Mouse (Mus musculus) lung, embryonic 16.5 days (tissue): Measurements from ENCODE around the gene Igfbp4. TPM values are rescaled to one million over a fixed set of nuclear protein-coding genes. Genes with fewer than 3 reads are reported as not detected.

ENCODE experiments used
- ATAC-seq: fragments of 200-750 bp; cut with Nextera tagmentation; 2 replicates; pipeline ENCODE4 v1.8.0; 2017; ENCODE audit warnings: low read depth, mild to moderate bottlenecking, moderate library complexity
- H3K27ac ChIP-seq: fragments of 300-500 bp; sonication (generic); 2 replicates; pipeline ENCODE4 v1.5.1; 2014; ENCODE audit warnings: mild to moderate bottlenecking, control low read depth, low read length
- H3K27me3 ChIP-seq: fragments of 300-500 bp; sonication (generic); 2 replicates; pipeline ENCODE4 v1.6.1; 2014; ENCODE audit warnings: low read depth, low read length, mixed read lengths; ENCODE audit not compliant: control insufficient read depth, insufficient read depth
- H3K36me3 ChIP-seq: fragments of 300-500 bp; sonication (generic); 2 replicates; pipeline ENCODE4 v1.6.1; 2014; ENCODE audit warnings: low read length; ENCODE audit not compliant: control insufficient read depth, insufficient read depth
- H3K4me1 ChIP-seq: fragments of 300-500 bp; sonication (generic); replicated peaks from 2 replicates; pipeline ENCODE4 v1.6.1; 2014; ENCODE audit warnings: low read length, mixed read lengths; ENCODE audit not compliant: control insufficient read depth, insufficient read depth
- H3K4me2 ChIP-seq: fragments of 300-500 bp; sonication (generic); 2 replicates; pipeline ENCODE4 v1.6.1; 2014; ENCODE audit warnings: low read depth, low read length, control low read depth
- H3K4me3 ChIP-seq: fragments of 300-500 bp; sonication (generic); 2 replicates; pipeline ENCODE4 v1.5.1; 2014; ENCODE audit warnings: mild to moderate bottlenecking, low read length, control low read depth
- H3K9ac ChIP-seq: fragments of 300-500 bp; sonication (generic); 2 replicates; pipeline ENCODE4 v1.6.1; 2014; ENCODE audit warnings: low read length, control low read depth
- H3K9me3 ChIP-seq: fragments of 300-500 bp; sonication (generic); 2 replicates; pipeline ENCODE4 v1.6.1; 2016; ENCODE audit warnings: low read length; ENCODE audit not compliant: control insufficient read depth
- WGBS: fragments of 180-500 bp; shearing (Covaris S2); extraction: QIAGEN DNeasy Blood & Tissue Kit; methylation state at CpG from one replicate; pipeline ENCODE4 v1.1.7; 2014; 5-methylcytosine and 5-hydroxymethylcytosine counted together
- polyA plus RNA-seq: library from polyadenylated mRNA; unstranded; fragments of >200 nt; fragmentation: Nextera tagmentation; extraction: Ambion mirVana; gene quantifications from 2 replicates; pipeline ENCODE4 v1.2.1, GENCODE M21; 2015

Gene Igfbp4
- polyA plus RNA-seq, 1 experiment from 2014 or later, result 498 TPM

DNA sequence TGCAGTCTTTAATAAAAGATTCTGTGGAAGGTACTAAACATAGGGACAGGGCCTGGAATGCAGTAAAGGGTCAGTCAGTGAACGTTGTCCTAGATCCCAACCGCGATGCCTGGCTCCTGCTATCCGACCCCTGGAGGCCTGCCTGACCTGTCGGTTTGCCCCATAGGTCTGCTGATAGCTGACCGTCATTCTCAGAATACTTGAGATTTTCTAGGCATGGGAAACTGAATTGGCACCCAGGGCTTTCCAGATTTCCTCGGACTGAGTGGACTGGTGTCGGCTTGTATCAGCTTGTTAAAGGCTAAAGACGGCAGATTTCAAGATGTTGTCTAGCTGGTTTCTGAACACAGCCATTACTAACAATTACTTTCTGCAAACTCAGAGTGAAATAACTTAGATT is 43.3 kb downstream of the Igfbp4 start:
- Histone ChIP-seq H3K27me3 (no peaks in the 10 kb centered on the region), H3K4me1 (peaks cover 4% of the 10 kb centered on the region; the same call in 1 of the 2 replicates), H3K36me3 (no peaks in the 10 kb centered on the region), H3K9me3 (no peaks in the 10 kb centered on the region), H3K4me3 (no peak overlapping the region), H3K9ac (no peak overlapping the region), H3K27ac (no peak overlapping the region), H3K4me2 (no peak overlapping the region)
- ATAC-seq, result no peak
- WGBS, result 59% methylated on average over 9 of the region's 9 CpGs

DNA sequence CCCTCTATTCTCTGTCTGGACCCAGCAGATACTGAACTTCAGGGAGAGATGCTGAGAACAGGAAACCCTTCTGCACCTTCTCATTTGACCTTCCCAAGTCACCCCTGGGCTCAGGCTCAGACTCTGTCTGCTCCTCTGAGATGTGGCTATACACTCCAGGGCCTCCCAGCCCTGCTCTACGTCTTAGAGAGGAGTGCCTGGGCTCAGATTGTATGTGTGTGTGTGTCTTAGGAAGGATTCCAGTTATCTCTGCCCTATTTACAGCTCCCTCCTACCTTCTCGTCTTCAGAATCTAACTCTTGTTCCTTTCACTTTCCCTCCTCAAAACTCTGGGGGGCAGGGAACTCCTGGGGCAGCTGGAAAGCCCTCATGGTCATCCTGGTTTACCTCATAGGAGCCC is 47.4 kb downstream of the Igfbp4 start:
- no peak for ATAC-seq
- Histone ChIP-seq H3K4me1 (no peaks in the 10 kb centered on the region), H3K36me3 (no peaks in the 10 kb centered on the region), H3K27ac (no peak overlapping the region), H3K27me3 (no peaks in the 10 kb centered on the region), H3K4me3 (no peak overlapping the region), H3K9ac (no peak overlapping the region), H3K9me3 (no peaks in the 10 kb centered on the region), H3K4me2 (no peak overlapping the region)
- 42% methylated on average over 2 of the region's 2 CpGs for WGBS

DNA sequence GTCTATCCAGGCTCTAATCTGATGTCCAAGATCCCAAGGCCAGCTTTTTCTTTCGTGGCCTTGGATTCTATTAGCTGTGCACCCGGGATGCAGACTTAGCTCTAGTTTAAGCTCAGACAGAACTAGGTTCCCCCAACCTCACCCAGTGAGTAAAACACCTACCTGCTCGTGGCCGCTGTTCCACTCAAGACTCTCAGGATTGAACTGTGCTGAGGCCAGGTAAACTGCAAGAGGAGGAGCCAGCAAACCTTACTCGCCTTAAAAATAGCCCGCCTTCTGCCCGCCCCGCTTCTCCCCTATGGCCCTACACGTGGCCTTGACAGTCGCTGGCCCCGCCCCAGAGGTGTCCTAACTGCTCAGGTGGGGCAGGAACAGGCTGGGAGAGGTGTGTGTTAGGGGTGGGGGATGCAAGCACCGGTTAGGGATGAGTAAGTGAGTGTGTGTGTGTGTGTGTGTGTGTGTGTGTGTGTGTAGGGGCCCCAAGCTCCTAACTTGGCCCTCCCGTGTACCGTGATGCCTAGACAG is 48.1 kb downstream of the Igfbp4 start, which contains the start of gene Tns4:
Gene Tns4, minus strand, starts transcription at position 230 of the 525 bp plus-strand sequence.
- ATAC-seq, result no peak
- no peak within 1 kb of the TSS for H3K4me2 ChIP-seq

GRCm38 (mm10) chr11:99090391-99090790 is 49.3 kb downstream of the Igfbp4 start:
- no peak for ATAC-seq
- H3K4me1 ChIP-seq, result no peaks in the 10 kb centered on the region
- 88% methylated on average over 8 of the region's 8 CpGs for WGBS
- no peak overlapping the region for H3K27ac ChIP-seq
- H3K4me3 ChIP-seq, result no peak overlapping the region
- H3K27me3 ChIP-seq, result no peaks in the 10 kb centered on the region
- H3K9ac ChIP-seq, result no peak overlapping the region
- no peaks in the 10 kb centered on the region for H3K9me3 ChIP-seq
- H3K4me2 ChIP-seq, result no peak overlapping the region
- H3K36me3 ChIP-seq, result no peaks in the 10 kb centered on the region

More for the DNA sequence above, 48.1 kb downstream of the Igfbp4 start, which contains the start of gene Tns4:
- no peaks in the 10 kb centered on the region for H3K9me3 ChIP-seq
- no peaks in the 10 kb centered on the region for H3K27me3 ChIP-seq
- WGBS, result 49% methylated on average over 14 of the region's 14 CpGs
- no peak within 1 kb of the TSS for H3K9ac ChIP-seq
- no peak within 1 kb of the TSS for H3K27ac ChIP-seq
- no peaks in the 10 kb centered on the region for H3K4me1 ChIP-seq
- no peaks in the 10 kb centered on the region for H3K36me3 ChIP-seq
- H3K4me3 ChIP-seq, result no peak within 1 kb of the TSS

- Histone ChIP-seq H3K4me1 (no peaks in the 10 kb centered on the region), H3K4me2 (no peak overlapping the region), H3K27ac (no peak overlapping the region), H3K9ac (no peak overlapping the region), H3K27me3 (no peaks in the 10 kb centered on the region), H3K36me3 (no peaks in the 10 kb centered on the region), H3K4me3 (no peak overlapping the region), H3K9me3 (no peaks in the 10 kb centered on the region)
- 49% methylated on average over 2 of the region's 2 CpGs for WGBS
- no peak for ATAC-seq
Observed at GRCm38 (mm10) chr11:99091666-99092065, 50.6 kb downstream of the Igfbp4 start.

DNA sequence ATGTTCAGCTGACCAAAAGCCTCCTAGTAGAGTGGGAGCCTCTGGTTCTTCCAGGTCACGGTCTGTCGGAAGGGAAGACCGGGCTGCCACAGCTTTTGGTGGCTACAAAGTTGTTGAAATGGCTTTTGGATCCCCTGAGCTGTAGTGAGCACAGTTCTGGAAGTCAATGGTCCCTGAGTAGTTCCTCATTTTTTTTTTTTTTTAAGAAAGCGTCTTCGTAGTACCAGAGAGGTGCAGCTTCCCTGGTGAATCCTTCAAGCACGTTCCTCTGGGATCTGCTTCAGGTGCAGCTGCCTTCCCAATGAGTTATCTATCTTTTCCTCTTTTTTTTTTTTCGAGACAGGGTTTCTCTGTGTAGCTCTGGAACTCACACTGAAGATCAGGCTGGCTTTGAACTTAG is 52.7 kb downstream of the Igfbp4 start:
- ATAC-seq, result no peak
- no peak overlapping the region for H3K4me2 ChIP-seq
- no peak overlapping the region for H3K9ac ChIP-seq
- no peaks in the 10 kb centered on the region for H3K27me3 ChIP-seq
- H3K4me1 ChIP-seq, result no peaks in the 10 kb centered on the region
- H3K9me3 ChIP-seq, result no peaks in the 10 kb centered on the region
- 84% methylated on average over 7 of the region's 7 CpGs for WGBS
- no peak overlapping the region for H3K27ac ChIP-seq
- H3K36me3 ChIP-seq, result no peaks in the 10 kb centered on the region
- no peak overlapping the region for H3K4me3 ChIP-seq

DNA sequence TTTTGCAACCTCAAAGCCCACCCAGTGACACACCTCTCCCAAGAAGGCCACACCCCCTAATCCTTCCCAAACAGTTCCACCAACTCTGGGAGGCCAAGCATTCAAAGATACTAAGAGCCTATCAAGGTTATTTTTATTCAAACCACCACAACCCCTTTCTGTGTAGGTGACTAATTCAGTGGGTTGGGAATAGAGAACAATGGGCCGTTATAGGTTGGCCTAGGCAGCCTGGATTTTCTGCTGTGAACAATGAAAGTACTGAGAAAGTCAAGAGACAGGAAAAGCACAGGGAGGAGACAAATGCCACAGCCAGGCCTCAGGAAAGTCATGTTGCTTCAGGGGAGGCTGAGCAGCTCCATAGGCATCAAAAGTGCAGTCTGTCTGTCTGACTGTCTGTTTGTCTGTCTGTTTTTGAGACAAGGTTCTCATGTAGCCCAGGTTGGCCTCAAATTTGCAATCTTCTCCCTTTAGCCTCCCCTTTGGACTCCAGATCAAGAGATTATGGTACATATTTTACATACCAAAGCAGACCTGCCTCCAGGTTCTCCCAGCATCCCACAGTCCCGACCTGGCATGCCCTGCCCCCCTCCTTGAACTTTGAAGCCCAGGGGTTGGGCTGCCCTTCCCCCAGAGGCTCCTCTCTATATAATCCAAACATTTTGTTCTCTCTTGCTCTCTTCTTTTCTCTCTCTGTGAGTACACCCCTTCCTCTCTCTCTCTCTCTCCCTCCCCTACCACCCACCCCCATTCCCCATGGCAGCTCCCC is 54.0 kb downstream of the Igfbp4 start:
- Histone ChIP-seq H3K36me3 (no peaks in the 10 kb centered on the region), H3K9me3 (no peaks in the 10 kb centered on the region), H3K9ac (no peak overlapping the region), H3K4me3 (no peak overlapping the region), H3K27me3 (no peaks in the 10 kb centered on the region), H3K27ac (no peak overlapping the region), H3K4me2 (no peak overlapping the region), H3K4me1 (0 out of 2 replicates have a peak, but pooled peaks cover 5% of the 10 kb centered on the region)
- no peak for ATAC-seq
- 36% methylated on average over 2 of the region's 2 CpGs for WGBS

GRCm38 (mm10) chr11:99095759-99096158 is 54.7 kb downstream of the Igfbp4 start:
- no peak for ATAC-seq
- Histone ChIP-seq H3K36me3 (no peaks in the 10 kb centered on the region), H3K27ac (no peak overlapping the region), H3K9me3 (no peaks in the 10 kb centered on the region), H3K4me2 (no peak overlapping the region), H3K9ac (no peak overlapping the region), H3K4me1 (0 out of 2 replicates have a peak, but pooled peaks cover 7% of the 10 kb centered on the region), H3K27me3 (no peaks in the 10 kb centered on the region), H3K4me3 (no peak overlapping the region)
- WGBS, result 77% methylated on average over 4 of the region's 4 CpGs

DNA sequence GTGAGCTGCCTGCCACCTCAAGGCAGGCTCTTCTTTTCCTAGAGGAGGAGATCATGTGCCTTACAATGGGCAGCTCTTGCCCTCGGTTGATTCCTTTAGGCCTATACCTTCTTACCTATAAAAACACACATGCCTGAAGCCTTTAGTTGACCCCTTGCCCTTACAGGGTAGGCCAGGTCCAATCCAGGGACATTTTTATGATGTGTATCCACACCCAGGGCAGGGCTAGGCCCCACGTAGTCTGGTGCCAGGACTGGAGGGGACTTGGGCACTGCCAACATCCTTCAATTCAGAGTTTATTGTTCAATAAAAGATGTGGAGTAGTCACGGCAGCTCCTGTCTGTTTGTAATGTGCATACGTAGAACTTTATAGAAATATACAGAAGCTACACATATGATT is 55.4 kb downstream of the Igfbp4 start:
- 68% methylated on average over 4 of the region's 4 CpGs for WGBS

More for the DNA sequence above, 55.4 kb downstream of the Igfbp4 start:
- Histone ChIP-seq H3K4me3 (no peak overlapping the region), H3K36me3 (no peaks in the 10 kb centered on the region), H3K9ac (no peak overlapping the region), H3K4me1 (0 out of 2 replicates have a peak, but pooled peaks cover 7% of the 10 kb centered on the region), H3K27me3 (no peaks in the 10 kb centered on the region), H3K27ac (no peak overlapping the region), H3K4me2 (no peak overlapping the region), H3K9me3 (no peaks in the 10 kb centered on the region)
- ATAC-seq, result no peak
